Mouse (Mus musculus) heart, adult 2 months (tissue): ENCODE measurements at regions not wholly inside any gene's neighbourhood (a gene's known extent, or its start where the extent isn't known, plus 50 kb on each side); places are given as distances from the start of the nearest gene placed in this dataset.

Source experiments
- CTCF ChIP-seq: fragments of 200-600 bp; IDR thresholded peaks from 2 replicates; pipeline ENCODE4 v1.8.1; 2022; ENCODE audit warnings: antibody characterized with exemption, mild to moderate bottlenecking, moderate library complexity
- POLR2A ChIP-seq: fragments of 200-500 bp; IDR thresholded peaks from 2 replicates; pipeline ENCODE4 v1.6.1; 2011; ENCODE audit warnings: mild to moderate bottlenecking, low read depth, low read length, control low read depth; ENCODE audit not compliant: insufficient read depth

DNA sequence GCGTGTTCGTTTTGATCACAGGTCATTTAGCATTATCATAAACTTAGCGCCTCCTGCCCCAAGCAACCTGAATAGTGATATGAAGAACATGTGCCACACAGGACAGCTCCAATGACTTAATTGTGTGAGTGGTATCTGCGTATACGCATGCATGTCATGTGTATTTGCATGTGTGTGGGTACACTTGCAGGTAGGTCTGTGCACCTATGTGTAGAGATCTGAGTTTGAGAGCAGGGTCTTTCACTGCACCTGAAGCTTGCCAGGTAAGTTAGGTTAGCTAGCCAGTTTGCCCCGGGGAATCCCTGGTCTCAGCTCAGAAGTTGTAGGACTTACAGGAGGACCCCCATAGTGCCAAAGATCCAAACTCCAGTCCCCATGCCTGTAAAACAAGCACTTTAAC, 424.7 kb downstream of the Nr2f2 start:
- TF ChIP-seq CTCF (no peak), POLR2A (no peak)
